10 mouse cellular contexts compared by ENCODE assay signal in genomic region chr10:43035579-43035978, GRCm38 (mm10).
A peak's percentile ranks its signal among the peaks of the same experiment; 100 is the strongest.
DNase-seq lines count a peak whose midpoint lies in the region; ATAC-seq and TF ChIP-seq lines count a peak whose summit lies in the region.
"Had no signal": no experiment of that assay in that cellular context is flagged by ENCODE, and none has a peak within 500 bp of the region (broad histone marks: within the 10 kb centered on the region; RNA-seq: fewer than 3 reads in every experiment).

No protein-coding gene starts in this region.

- H3K4me3 ChIP-seq in hindbrain, embryonic 13.5 days, result no peak overlapping the region
- H3K4me3 ChIP-seq in hindbrain, postnatal 0 days (ENCODE audit: low read length), result no peak overlapping the region
- H3K4me3 ChIP-seq in heart, adult 2 months, result no peak overlapping the region
- H3K4me3 ChIP-seq in liver, embryonic 12.5 days, result no peak overlapping the region
- H3K4me3 ChIP-seq: forebrain, embryonic 12.5 days; liver, embryonic 15.5 days had no signal

- no peaks in the 10 kb centered on the region for H3K79me2 ChIP-seq in heart, adult 2 months (replicated peaks; ENCODE audit: control insufficient read depth, insufficient read depth, low read length)

- intact Hi-C loops in heart, adult 2 months (cut with DNase I), result loop anchor here (2.0 kb wide), 1 partner anchor 135 kb away; no protein-coding TSS in a partner anchor

- no peaks in the 10 kb centered on the region for H3K9me3 ChIP-seq in hindbrain, embryonic 13.5 days
- no peaks in the 10 kb centered on the region for H3K9me3 ChIP-seq in hindbrain, postnatal 0 days (ENCODE audit: low read length)
- H3K9me3 ChIP-seq in liver, embryonic 12.5 days (replicated peaks), result no peaks in the 10 kb centered on the region
- H3K9me3 ChIP-seq: forebrain, embryonic 12.5 days; liver, embryonic 15.5 days had no signal

- no peak for TF ChIP-seq POLR2A in heart, adult 2 months (IDR thresholded peaks at IDR 0.05; ENCODE audit: insufficient read depth, low read depth, low read length)

- no peak for TF ChIP-seq CTCF in hindbrain, postnatal 0 days (IDR thresholded peaks at IDR 0.05; ENCODE audit: low read depth)
- TF ChIP-seq CTCF in heart, adult 2 months (IDR thresholded peaks at IDR 0.05), result no peak

- no peak overlapping the region for H3K4me2 ChIP-seq in hindbrain, embryonic 13.5 days
- no peak overlapping the region for H3K4me2 ChIP-seq in hindbrain, postnatal 0 days (ENCODE audit: low read depth, low read length)
- no peak overlapping the region for H3K4me2 ChIP-seq in liver, embryonic 12.5 days
- H3K4me2 ChIP-seq: forebrain, embryonic 12.5 days; liver, embryonic 15.5 days had no signal

- no peak overlapping the region for H3K27ac ChIP-seq in hindbrain, embryonic 13.5 days
- H3K27ac ChIP-seq in hindbrain, postnatal 0 days, result no peak overlapping the region
- H3K27ac ChIP-seq in heart, adult 2 months, result peak overlapping the region; percentile 58
- no peak overlapping the region for H3K27ac ChIP-seq in liver, embryonic 12.5 days
- H3K27ac ChIP-seq: forebrain, embryonic 12.5 days; liver, embryonic 15.5 days had no signal

- no peak for DNase-seq in hindbrain, postnatal 0 days (ENCODE audit: low spot score)
- peak; percentile 32 for DNase-seq in 3134 (ENCODE audit: extremely low read depth, insufficient read length, low spot score)
- DNase-seq in adrenal gland, postnatal 36 days, result peak; percentile 89 to 91
- DNase-seq in heart, adult 2 months, result peak; percentile 59 to 78
- no peak for DNase-seq in urinary bladder, adult 18-20 months (ENCODE audit: low spot score in 2 of 2)
- DNase-seq in right cerebral cortex, postnatal 4 days, result no peak

- no peak for ATAC-seq in hindbrain, embryonic 13.5 days (ENCODE audit: low FRiP score)
- ATAC-seq in hindbrain, postnatal 0 days, result no peak
- ATAC-seq in liver, embryonic 12.5 days, result no peak

- 78% methylated on average over 8 of the region's 8 CpGs for WGBS in hindbrain, embryonic 13.5 days
- WGBS in hindbrain, postnatal 0 days, result 62% methylated on average over 8 of the region's 8 CpGs
- WGBS in heart, adult 2 months, result 34% methylated on average over 8 of the region's 8 CpGs
- WGBS in liver, embryonic 12.5 days (ENCODE audit: insufficient replicate concordance), result 52% methylated on average over 8 of the region's 8 CpGs

- H3K9ac ChIP-seq in hindbrain, embryonic 13.5 days, result 0 out of 2 replicates have a peak overlapping the region, but pooled peaks have one; percentile 29
- no peak overlapping the region for H3K9ac ChIP-seq in hindbrain, postnatal 0 days (replicated peaks; ENCODE audit: low read length)
- H3K9ac ChIP-seq in heart, adult 2 months (ENCODE audit: low read depth, low read length), result 0 out of 2 replicates have a peak overlapping the region, but pooled peaks have one; percentile 7
- H3K9ac ChIP-seq in liver, embryonic 12.5 days, result no peak overlapping the region
- H3K9ac ChIP-seq: forebrain, embryonic 12.5 days; liver, embryonic 15.5 days had no signal

- H3K27me3 ChIP-seq in hindbrain, embryonic 13.5 days, result no peaks in the 10 kb centered on the region
- H3K27me3 ChIP-seq in hindbrain, postnatal 0 days (ENCODE audit: insufficient read depth, low read length), result no peaks in the 10 kb centered on the region
- H3K27me3 ChIP-seq in heart, adult 2 months (ENCODE audit: control insufficient read depth, insufficient read depth, low read length), result no peaks in the 10 kb centered on the region
- H3K27me3 ChIP-seq in liver, embryonic 12.5 days (replicated peaks), result no peaks in the 10 kb centered on the region; the same call in 1 of the 2 replicates

- H3K36me3 ChIP-seq in hindbrain, embryonic 13.5 days, result 0 out of 2 replicates have a peak, but pooled peaks cover 5% of the 10 kb centered on the region
- no peaks in the 10 kb centered on the region for H3K36me3 ChIP-seq in hindbrain, postnatal 0 days (ENCODE audit: insufficient read depth, low read length)
- no peaks in the 10 kb centered on the region for H3K36me3 ChIP-seq in heart, adult 2 months (ENCODE audit: control insufficient read depth, insufficient read depth, low read length)
- no peaks in the 10 kb centered on the region for H3K36me3 ChIP-seq in liver, embryonic 12.5 days
- H3K36me3 ChIP-seq: forebrain, embryonic 12.5 days; liver, embryonic 15.5 days had no signal

- 0 out of 2 replicates have a peak, but pooled peaks have one; percentile 23 for TF ChIP-seq EP300 in heart, adult 2 months (IDR thresholded peaks at IDR 0.05; ENCODE audit: insufficient read depth, low read depth, low read length)

- peaks cover 53% of the 10 kb centered on the region for H3K4me1 ChIP-seq in hindbrain, embryonic 13.5 days (replicated peaks)
- H3K4me1 ChIP-seq in hindbrain, postnatal 0 days (ENCODE audit: insufficient read depth, low read length), result peaks cover 3% of the 10 kb centered on the region; the same call in 1 of the 2 replicates
- H3K4me1 ChIP-seq in heart, adult 2 months (ENCODE audit: control insufficient read depth, insufficient read depth, low read length), result peaks cover 8% of the 10 kb centered on the region
- peaks cover 8% of the 10 kb centered on the region; the same call in 1 of the 2 replicates for H3K4me1 ChIP-seq in liver, embryonic 12.5 days

Comparison
In these comparisons a context has a peak if more than half of its experiments do, and no peak if none do; other contexts are left out.
1. H3K9ac ChIP-seq: peak in hindbrain, embryonic 13.5 days (single experiment) and heart, adult 2 months (single experiment); none in hindbrain, postnatal 0 days (single experiment) and liver, embryonic 12.5 days (single experiment).
2. DNase-seq: peak in 3134 (single experiment), adrenal gland, postnatal 36 days (2 of 2) and heart, adult 2 months (2 of 2); none in hindbrain, postnatal 0 days (single experiment), urinary bladder, adult 18-20 months (0 of 2) and right cerebral cortex, postnatal 4 days (single experiment).